Mouse (Mus musculus) kidney, adult 2 months (tissue): ENCODE measurements around the gene Caml.

Experiments used
- CTCF ChIP-seq: fragments of 200-500 bp; conservative IDR thresholded peaks from 2 replicates; pipeline ENCODE4 v1.5.1; 2011; ENCODE audit warnings: low read depth, mild to moderate bottlenecking, control low read depth, low read length, moderate library complexity, mixed read lengths; ENCODE audit not compliant: insufficient read depth, insufficient read length
- POLR2A ChIP-seq: fragments of 200-500 bp; IDR thresholded peaks from one replicate; pipeline ENCODE4 v1.6.1; 2011; ENCODE audit warnings: low read depth, low read length, control low read depth

DNA sequence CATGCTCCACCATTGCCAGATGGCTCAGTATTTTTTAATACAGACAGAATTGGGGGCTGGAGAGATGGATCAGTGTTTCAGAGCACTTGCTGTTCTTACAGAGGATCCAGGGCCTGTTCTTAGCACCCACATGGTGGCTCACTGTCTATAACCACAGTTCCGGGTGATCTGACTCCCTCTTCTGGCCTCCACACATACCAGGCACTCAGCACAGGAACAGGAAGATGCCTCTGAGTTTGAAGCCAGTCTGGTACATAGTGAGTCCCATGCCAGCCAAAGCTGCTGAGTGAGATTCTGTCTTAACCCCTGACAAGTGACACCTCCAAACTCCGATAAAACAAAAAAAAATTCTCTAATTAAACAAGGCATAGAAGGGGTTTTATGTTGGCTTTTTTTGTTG, 2.5 kb upstream of the Caml start:
- TF ChIP-seq POLR2A (no peak), CTCF (no peak)
